Mouse (Mus musculus) forebrain, embryonic 14.5 days (tissue): ENCODE results near the gene Cwc27. TPM values are rescaled to one million over a fixed set of nuclear protein-coding genes. Genes with fewer than 3 reads are reported as not detected.

Experiments used
- ATAC-seq: fragments of 200-750 bp; cut with Nextera tagmentation; 2 replicates; pipeline ENCODE4 v1.8.0; 2017; ENCODE audit warnings: mild to moderate bottlenecking, moderate library complexity
- DNase-seq: peaks from one replicate; pipeline ENCODE4 v3.0.0-alpha.2; 2015; ENCODE audit warnings: low spot score
- H3K27ac ChIP-seq: fragments of 300-500 bp; sonication (generic); 2 replicates; pipeline ENCODE4 v1.5.1; 2014; ENCODE audit warnings: low read depth, mild to moderate bottlenecking, control low read depth, low read length, moderate library complexity
- H3K27me3 ChIP-seq: fragments of 300-500 bp; sonication (generic); replicated peaks from 2 replicates; pipeline ENCODE4 v1.6.1; 2014; ENCODE audit warnings: low read length, control low read depth, mixed read lengths; ENCODE audit not compliant: control insufficient read depth, insufficient read depth
- H3K36me3 ChIP-seq: fragments of 300-500 bp; sonication (generic); 2 replicates; pipeline ENCODE4 v1.6.1; 2014; ENCODE audit warnings: low read length, control low read depth; ENCODE audit not compliant: control insufficient read depth, insufficient read depth
- H3K4me1 ChIP-seq: fragments of 300-500 bp; sonication (generic); 2 replicates; pipeline ENCODE4 v1.6.1; 2014; ENCODE audit warnings: antibody characterized with exemption, low read length, control low read depth; ENCODE audit not compliant: control insufficient read depth, insufficient read depth
- H3K4me2 ChIP-seq: fragments of 300-500 bp; sonication (generic); 2 replicates; pipeline ENCODE4 v1.6.1; 2014; ENCODE audit warnings: mild to moderate bottlenecking, control low read depth, low read length
- H3K4me3 ChIP-seq: fragments of 300-500 bp; sonication (generic); 2 replicates; pipeline ENCODE4 v1.5.1; 2014; ENCODE audit warnings: low read depth, low read length, control low read depth
- H3K9ac ChIP-seq: fragments of 300-500 bp; sonication (generic); 2 replicates; pipeline ENCODE4 v1.6.1; 2014; ENCODE audit warnings: mild to moderate bottlenecking, low read length, control low read depth, moderate library complexity
- H3K9me3 ChIP-seq: fragments of 300-500 bp; sonication (generic); replicated peaks from 2 replicates; pipeline ENCODE4 v1.6.1; 2016; ENCODE audit warnings: low read length, control low read depth, mixed read lengths; ENCODE audit not compliant: control insufficient read depth
- WGBS: fragments of 180-500 bp; shearing (Covaris S2); extraction: QIAGEN DNeasy Blood & Tissue Kit; methylation state at CpG from one replicate; pipeline ENCODE4 v1.1.7; 2014; 5-methylcytosine and 5-hydroxymethylcytosine counted together
- polyA plus RNA-seq: library from polyadenylated mRNA; unstranded; fragments of >200 nt; fragmentation: Nextera tagmentation; extraction: Ambion mirVana; gene quantifications from 2 replicates; pipeline ENCODE4 v1.2.1, GENCODE M21; 2014

Cwc27 gene
- polyA plus RNA-seq, 1 experiment from 2014 or later: 21.5 TPM

- Histone ChIP-seq H3K4me1 (no peaks in the 10 kb centered on the region), H3K4me2 (no peak overlapping the region), H3K9me3 (no peaks in the 10 kb centered on the region; the same call in 1 of the 2 replicates), H3K27ac (no peak overlapping the region), H3K36me3 (peaks cover 26% of the 10 kb centered on the region), H3K9ac (no peak overlapping the region), H3K27me3 (no peaks in the 10 kb centered on the region), H3K4me3 (no peak overlapping the region)
- DNase-seq (no peak), ATAC-seq (no peak)
- 84% methylated on average over 2 of the region's 2 CpGs for WGBS
Observed at GRCm38 (mm10) chr13:104825470-104825869, 8.5 kb upstream of the Cwc27 start.

- peak; percentile 28 for DNase-seq
- Histone ChIP-seq H3K4me3 (no peak overlapping the region), H3K4me1 (peaks cover 11% of the 10 kb centered on the region), H3K9ac (no peak overlapping the region), H3K27ac (no peak overlapping the region), H3K27me3 (no peaks in the 10 kb centered on the region), H3K9me3 (no peaks in the 10 kb centered on the region), H3K36me3 (peaks cover 7% of the 10 kb centered on the region; the same call in 1 of the 2 replicates), H3K4me2 (no peak overlapping the region)
- WGBS: 37% methylated on average over 8 of the region's 8 CpGs
- peak; percentile 22; the same call in 1 of the 2 replicates for ATAC-seq
Observed at GRCm38 (mm10) chr13:104822411-104822838, 5.5 kb upstream of the Cwc27 start.

DNA sequence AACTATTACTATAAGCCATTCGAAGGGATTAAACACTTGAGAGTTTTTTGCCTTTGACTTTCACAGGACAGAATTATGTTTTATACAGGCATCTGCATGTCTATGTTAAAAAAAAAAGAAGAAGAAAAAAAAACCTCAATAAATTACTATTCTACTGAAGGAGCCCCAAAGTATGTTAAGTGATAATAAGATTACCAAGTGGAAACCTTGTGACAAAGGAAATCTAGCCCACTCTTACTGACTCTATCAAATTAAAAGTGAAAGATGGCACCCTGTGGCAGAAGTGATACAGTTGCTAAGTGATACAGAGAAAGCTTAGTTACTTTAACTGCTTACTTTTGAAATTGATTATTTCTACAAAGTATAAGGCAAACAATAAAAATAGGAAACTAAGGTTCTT, 5.0 kb upstream of the Cwc27 start:
- Histone ChIP-seq H3K4me1 (peaks cover 11% of the 10 kb centered on the region), H3K27me3 (no peaks in the 10 kb centered on the region), H3K4me2 (no peak overlapping the region), H3K9me3 (no peaks in the 10 kb centered on the region), H3K36me3 (0 out of 2 replicates have a peak, but pooled peaks cover 3% of the 10 kb centered on the region), H3K9ac (no peak overlapping the region), H3K27ac (no peak overlapping the region), H3K4me3 (no peak overlapping the region)
- 94% methylated on average over 1 of the region's 1 CpGs for WGBS
- ATAC-seq (no peak), DNase-seq (no peak)

DNA sequence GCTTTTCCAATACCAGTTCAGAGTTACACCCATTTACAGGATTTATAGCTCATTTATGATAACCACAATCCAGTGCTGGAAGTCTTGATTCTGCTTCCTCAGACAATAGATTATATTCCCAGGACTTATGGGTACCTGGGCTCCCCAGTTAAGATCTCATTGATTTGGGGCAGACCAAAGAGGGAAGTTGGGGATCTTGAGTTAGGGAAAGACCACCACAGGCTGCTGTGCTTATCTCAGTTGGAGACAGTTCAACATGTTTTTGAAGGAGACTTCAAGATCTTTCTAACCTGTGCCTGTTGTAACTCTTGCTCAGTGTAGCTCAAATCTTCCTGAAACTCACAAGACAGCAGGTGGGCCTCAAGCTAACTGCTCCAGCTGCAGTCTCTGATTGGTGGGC, 4.2 kb upstream of the Cwc27 start:
- Histone ChIP-seq H3K4me1 (peaks cover 11% of the 10 kb centered on the region), H3K9ac (no peak overlapping the region), H3K27me3 (no peaks in the 10 kb centered on the region), H3K4me3 (no peak overlapping the region), H3K9me3 (no peaks in the 10 kb centered on the region), H3K27ac (no peak overlapping the region), H3K36me3 (0 out of 2 replicates have a peak, but pooled peaks cover 3% of the 10 kb centered on the region), H3K4me2 (no peak overlapping the region)
- ATAC-seq: no peak
- no peak for DNase-seq

- DNase-seq: no peak
- H3K27me3 ChIP-seq: no peaks in the 10 kb centered on the region
- H3K9me3 ChIP-seq: no peaks in the 10 kb centered on the region
- 0 out of 2 replicates have a peak, but pooled peaks cover 3% of the 10 kb centered on the region for H3K36me3 ChIP-seq
- peak overlapping the region; percentile 73 for H3K9ac ChIP-seq
- peak overlapping the region; percentile 66 for H3K4me3 ChIP-seq
- ATAC-seq: no peak
- WGBS: 58% methylated on average over 12 of the region's 12 CpGs
- H3K4me1 ChIP-seq: peaks cover 15% of the 10 kb centered on the region
- peak overlapping the region; percentile 54 for H3K4me2 ChIP-seq
- no peak overlapping the region for H3K27ac ChIP-seq
Observed at GRCm38 (mm10) chr13:104817696-104818095, 754 bp upstream of the Cwc27 start.

GRCm38 (mm10) chr13:104816270-104816634, 690 bp downstream of the Cwc27 start:
- H3K9ac ChIP-seq: peak overlapping the region; percentile 73
- H3K4me2 ChIP-seq: peak overlapping the region; percentile 54
- no peaks in the 10 kb centered on the region for H3K9me3 ChIP-seq
- peaks cover 15% of the 10 kb centered on the region for H3K4me1 ChIP-seq
- 6% methylated on average over 8 of the region's 8 CpGs for WGBS
- peak overlapping the region; percentile 49; the same call in 1 of the 2 replicates for H3K27ac ChIP-seq
- ATAC-seq (no peak), DNase-seq (peak; percentile 19)
- H3K27me3 ChIP-seq: no peaks in the 10 kb centered on the region
- 0 out of 2 replicates have a peak, but pooled peaks cover 3% of the 10 kb centered on the region for H3K36me3 ChIP-seq
- H3K4me3 ChIP-seq: peak overlapping the region; percentile 66

DNA sequence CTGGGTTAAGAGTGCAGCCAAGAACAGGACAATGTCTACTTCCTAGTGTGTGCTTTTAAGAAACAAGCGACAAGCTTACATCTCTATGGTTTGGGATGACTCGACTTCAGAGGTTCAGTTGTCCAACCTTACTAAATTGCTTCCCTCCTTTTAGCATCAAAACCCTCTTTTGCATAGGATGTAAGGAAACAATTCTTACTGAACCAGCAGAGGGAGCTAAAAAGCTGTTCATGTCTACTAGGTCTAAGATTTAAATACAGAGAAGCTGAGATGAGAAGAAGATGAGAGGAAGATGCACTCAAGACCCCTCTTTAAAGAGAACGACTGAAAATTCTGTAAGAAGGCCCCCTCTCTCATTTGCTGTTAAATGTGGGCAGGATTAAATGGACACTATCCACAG, 11.3 kb downstream of the Cwc27 start:
- Histone ChIP-seq H3K4me2 (no peak overlapping the region), H3K9ac (no peak overlapping the region), H3K9me3 (no peaks in the 10 kb centered on the region), H3K4me1 (no peaks in the 10 kb centered on the region), H3K27me3 (no peaks in the 10 kb centered on the region), H3K27ac (no peak overlapping the region), H3K4me3 (no peak overlapping the region), H3K36me3 (peaks cover 23% of the 10 kb centered on the region)
- ATAC-seq (peak; percentile 48; the same call in 1 of the 2 replicates), DNase-seq (peak; percentile 86)
- 58% methylated on average over 3 of the region's 3 CpGs for WGBS

- H3K4me2 ChIP-seq: no peak overlapping the region
- ATAC-seq: no peak
- H3K9me3 ChIP-seq: no peaks in the 10 kb centered on the region
- no peak for DNase-seq
- H3K27ac ChIP-seq: no peak overlapping the region
- no peaks in the 10 kb centered on the region for H3K4me1 ChIP-seq
- H3K9ac ChIP-seq: no peak overlapping the region
- WGBS: 85% methylated on average over 7 of the region's 7 CpGs
- no peaks in the 10 kb centered on the region for H3K27me3 ChIP-seq
- H3K36me3 ChIP-seq: peaks cover 28% of the 10 kb centered on the region
- no peak overlapping the region for H3K4me3 ChIP-seq
Observed at GRCm38 (mm10) chr13:104799566-104800182, 17.3 kb downstream of the Cwc27 start.

DNA sequence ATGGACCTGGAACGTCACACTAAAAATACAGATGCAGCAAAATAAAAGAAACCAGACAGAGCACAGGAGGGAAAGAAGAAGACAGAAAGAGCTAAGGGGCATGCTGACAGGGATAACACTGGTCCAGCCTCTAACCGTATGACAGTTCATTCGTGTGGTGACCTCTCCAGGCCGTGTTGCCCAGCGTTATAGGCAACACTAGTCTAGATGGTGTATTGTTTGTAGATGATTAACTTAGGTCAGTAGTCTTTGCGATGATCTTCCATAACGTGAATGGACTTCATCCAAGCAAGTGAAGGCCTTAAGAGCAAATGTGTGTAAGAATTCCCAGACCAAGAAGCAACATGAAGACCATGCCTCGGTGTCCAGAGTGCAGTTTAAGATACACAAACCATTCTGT, 17.9 kb downstream of the Cwc27 start:
- H3K4me2 ChIP-seq: no peak overlapping the region
- H3K9ac ChIP-seq: no peak overlapping the region
- WGBS: 94% methylated on average over 8 of the region's 8 CpGs
- H3K4me1 ChIP-seq: no peaks in the 10 kb centered on the region
- H3K36me3 ChIP-seq: peaks cover 25% of the 10 kb centered on the region
- no peak overlapping the region for H3K4me3 ChIP-seq
- no peaks in the 10 kb centered on the region for H3K27me3 ChIP-seq
- H3K27ac ChIP-seq: no peak overlapping the region
- DNase-seq: no peak
- no peaks in the 10 kb centered on the region for H3K9me3 ChIP-seq
- ATAC-seq: no peak
